In the genomic region with DNA sequence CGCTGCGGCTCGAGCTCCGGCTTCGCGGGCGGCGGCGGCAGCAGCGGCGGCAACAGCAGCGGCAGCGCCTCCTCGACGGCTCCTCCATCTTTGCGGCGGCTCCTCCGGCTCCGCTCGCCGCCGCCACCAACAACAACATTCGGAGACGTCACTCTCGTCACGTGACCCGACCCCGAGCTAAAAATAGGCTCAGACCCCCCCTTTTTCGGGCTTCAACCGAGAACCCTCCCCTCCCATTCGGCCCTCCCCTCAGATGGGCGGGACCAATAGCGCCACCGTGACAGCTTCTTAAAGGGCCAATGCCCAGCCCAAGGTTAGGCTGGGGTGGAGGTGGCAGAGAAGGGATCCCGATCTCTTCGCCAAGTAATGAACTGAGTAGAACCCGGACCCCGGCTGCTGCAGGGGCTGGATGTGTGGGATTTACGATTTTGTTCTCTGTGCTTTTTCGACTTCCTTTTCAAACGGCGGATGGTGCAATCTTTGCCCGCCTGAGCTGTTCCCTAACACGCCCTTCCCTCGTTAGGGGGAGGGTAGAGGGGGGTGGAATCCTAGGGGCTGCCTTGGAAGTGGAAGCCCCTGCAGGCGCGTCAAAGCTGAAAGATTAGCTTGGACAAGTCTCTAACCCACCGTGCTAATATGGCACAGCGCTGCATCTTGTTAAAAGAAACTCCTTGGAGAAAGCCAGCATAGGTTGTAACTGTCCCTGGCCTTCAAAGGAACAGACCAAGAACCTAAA, we compare ENCODE assay signal across 8 mouse cellular contexts. TPM values are rescaled to one million over a fixed set of nuclear protein-coding genes. Genes with fewer than 3 reads are reported as not detected.
DNase-seq lines count a peak whose midpoint lies in the region; ATAC-seq lines count a peak whose summit lies in the region.

A gene (minus strand): TSS at position 161 of the 736 bp plus-strand sequence.

- under 1% methylated on average over 48 of the region's 49 CpGs for WGBS in lung, embryonic 16.5 days

- H3K9me3 ChIP-seq in lung, embryonic 16.5 days (ENCODE audit: control insufficient read depth, low read length), result no peaks in the 10 kb centered on the region

- peaks cover 38% of the 10 kb centered on the region for H3K4me1 ChIP-seq in lung, embryonic 16.5 days (replicated peaks; ENCODE audit: control insufficient read depth, insufficient read depth, low read length)

- peak; percentile 90 for DNase-seq in MEL-GATA-1-ER (ENCODE audit: extremely low read depth, low read depth)
- DNase-seq in cerebellum, adult 8-10 months, result peak; percentile 98
- DNase-seq in forelimb bud, embryonic 11.5 days (ENCODE audit: low read depth, low spot score), result peak; percentile 98
- peak; percentile 99 for DNase-seq in layer of hippocampus, adult 9-10 months (ENCODE audit: low spot score)
- peak; percentile 89 for DNase-seq in ovary, postnatal 10 days (ENCODE audit: low spot score)
- peak; percentile 96 to 97 for DNase-seq in thymus, postnatal 10 days (ENCODE audit: low spot score in 2 of 2)

- peak within 1 kb of the TSS; percentile 94 for H3K4me2 ChIP-seq in lung, embryonic 16.5 days (ENCODE audit: low read depth, low read length)

- H3K4me3 ChIP-seq in lung, embryonic 16.5 days (ENCODE audit: low read length), result peak within 1 kb of the TSS; percentile 89

- peak within 1 kb of the TSS; percentile 89 for H3K9ac ChIP-seq in lung, embryonic 16.5 days (ENCODE audit: low read length)

- H3K27me3 ChIP-seq in lung, embryonic 16.5 days (ENCODE audit: control insufficient read depth, insufficient read depth, low read depth, low read length), result no peaks in the 10 kb centered on the region

- peak; percentile 91 to 96 for ATAC-seq in hematopoietic stem cell, adult 5-6 weeks (replicated peaks in 1 of 2; ENCODE audit: insufficient read depth in 1 of 2, low FRiP score in 2 of 2, low TSS enrichment in 1 of 2, low read depth in 1 of 2, poor library complexity in 2 of 2, severe bottlenecking in 2 of 2)
- ATAC-seq in lung, embryonic 16.5 days (ENCODE audit: low read depth), result peak; percentile 92

- peak within 1 kb of the TSS; percentile 80 for H3K27ac ChIP-seq in lung, embryonic 16.5 days (ENCODE audit: low read length)

- no peaks in the 10 kb centered on the region for H3K36me3 ChIP-seq in lung, embryonic 16.5 days (ENCODE audit: control insufficient read depth, insufficient read depth, low read length)

RNA-seq across cellular contexts. Expression of the gene that starts here (rescaled TPM):
- 13.2 and 25.3 TPM in 2 replicates for total RNA-seq in hematopoietic stem cell, adult 5-6 weeks (2017)
- polyA plus RNA-seq in lung, embryonic 16.5 days (2015; fragmentation: Nextera tagmentation; extraction: Ambion mirVana), result 70.1 and 80.4 TPM in 2 replicates

Comparison
In these comparisons a context has a peak if more than half of its experiments do, and no peak if none do; other contexts are left out.
1. Peak in every context shown above with its lines: DNase-seq, ATAC-seq, H3K4me3 ChIP-seq and H3K27ac ChIP-seq.